Mouse (Mus musculus): ENCODE results near the gene Cyp4a12a. TPM values are rescaled to one million over a fixed set of nuclear protein-coding genes. Genes with fewer than 3 reads are reported as not detected.

Gene Cyp4a12a
- polyA plus RNA-seq, 1 experiment, result not detected

Other genes starting within 250 kb of the Cyp4a12a start
- gene Tal1, start 242.6 kb upstream of the Cyp4a12a start, polyA plus RNA-seq (2012; rRNA removed), result 20.9 and 37.0 TPM in 2 replicates
- gene Pdzk1ip1, start 210.3 kb upstream of the Cyp4a12a start, polyA plus RNA-seq (2012; rRNA removed), result 79.3 and 89.6 TPM in 2 replicates
- 0.02 and 0.04 TPM in 2 replicates for gene Cyp4x1, start 164.8 kb upstream of the Cyp4a12a start, polyA plus RNA-seq (2012; rRNA removed)
- gene Cyp4a29, start 57.0 kb upstream of the Cyp4a12a start, polyA plus RNA-seq (2012; rRNA removed), result not detected in 2 replicates
- gene Cyp4a12b, start 112.6 kb downstream of the Cyp4a12a start, polyA plus RNA-seq (2012; rRNA removed), result not detected in 2 replicates
- gene Cyp4a30b, start 153.6 kb downstream of the Cyp4a12a start, polyA plus RNA-seq (2012; rRNA removed), result not detected in 2 replicates
- gene Cyp4a14, start 197.1 kb downstream of the Cyp4a12a start, polyA plus RNA-seq (2012; rRNA removed), result not detected in 2 replicates
- 0.06 TPM in 1 of 2 replicates, not detected in the other for gene Cyp4a10, start 219.2 kb downstream of the Cyp4a12a start, polyA plus RNA-seq (2012; rRNA removed)